Mouse (Mus musculus) CH12F3 (cell line): ENCODE measurements around the gene Sh3rf3.

Source experiments
- in situ Hi-C: fragments of 300-500 bp; cut with MboI; formaldehyde crosslinking; loops from 2 replicates; pipeline ENCODE4 v1.14.3; 2020; ENCODE audit warnings: low sequenced_read_pairs

Sh3rf3 gene

DNA sequence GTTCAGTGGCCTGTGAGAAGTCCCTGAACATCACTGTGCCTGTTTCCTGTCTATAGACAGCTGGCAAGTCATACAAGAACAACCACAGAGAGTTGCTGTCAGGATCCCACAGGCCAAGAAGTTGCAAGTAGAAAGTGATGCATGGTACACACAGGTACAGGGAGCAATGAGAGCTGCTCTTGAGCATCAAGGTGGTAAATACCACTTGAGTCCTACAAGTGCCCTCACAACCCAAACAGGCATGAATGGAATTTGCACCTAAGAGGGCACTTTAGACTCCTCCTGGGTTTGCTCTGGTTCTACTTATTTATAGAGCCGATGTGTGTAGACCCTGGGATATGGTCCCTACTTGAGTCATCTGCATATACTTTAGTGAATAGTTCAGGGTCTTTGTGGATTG is 159.0 kb downstream of the Sh3rf3 start:
- in situ Hi-C loops: no loop called here

DNA sequence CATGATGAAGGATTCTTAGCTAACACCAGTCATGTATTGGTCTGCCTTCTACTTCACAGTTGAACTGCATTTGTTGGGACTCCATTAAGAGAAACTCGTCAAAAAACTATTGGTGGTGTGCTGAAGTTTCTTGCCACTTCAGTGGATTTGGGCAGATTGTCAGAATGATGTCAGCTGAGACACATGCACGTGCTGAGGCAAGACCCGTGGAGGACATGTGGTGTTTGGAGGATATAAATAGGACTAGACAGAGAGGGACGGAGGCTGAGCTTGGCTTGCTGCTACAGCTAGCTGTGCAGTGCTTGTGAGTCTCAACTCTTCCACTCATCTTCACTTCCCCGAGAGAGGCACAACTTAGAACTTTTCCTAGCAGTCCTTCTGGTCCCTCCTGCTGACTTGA is 161.0 kb downstream of the Sh3rf3 start:
- in situ Hi-C loops: no loop called here

DNA sequence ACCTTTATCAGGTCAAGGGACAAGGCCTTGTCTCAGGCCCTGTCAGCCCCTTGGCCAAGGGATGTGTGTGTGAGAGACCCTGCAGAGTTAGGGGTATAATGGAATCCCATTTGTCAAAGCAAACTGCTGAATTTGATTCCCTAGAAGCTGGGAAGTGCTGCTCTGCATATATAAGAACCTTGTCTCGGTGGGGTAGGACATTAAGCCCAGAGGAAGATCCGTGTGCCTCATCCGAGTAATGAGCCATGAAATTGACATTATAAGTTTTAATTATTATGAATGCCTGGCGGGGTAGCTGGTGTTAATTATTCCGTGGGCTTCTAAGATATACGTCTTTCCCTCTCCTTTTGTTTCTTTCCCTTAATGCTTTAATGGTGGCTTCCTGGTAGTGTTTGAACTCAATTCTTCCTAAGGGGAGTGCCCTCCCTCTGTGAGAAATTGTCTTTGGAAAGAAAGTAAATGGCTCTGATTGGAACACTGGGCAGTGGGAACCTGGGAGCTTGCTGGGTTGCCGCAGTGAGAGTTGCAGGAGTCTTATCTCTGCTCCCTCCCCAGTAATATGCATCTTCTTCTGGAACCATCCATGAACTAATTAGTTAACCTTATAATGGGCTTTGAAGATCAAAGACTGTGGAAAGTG is 166.3 kb downstream of the Sh3rf3 start:
- in situ Hi-C loops: no loop called here

- in situ Hi-C loops: no loop called here
Observed at GRCm38 (mm10) chr10:58981674-58982329, 168.6 kb downstream of the Sh3rf3 start.

GRCm38 (mm10) chr10:58982546-58983154 is 169.5 kb downstream of the Sh3rf3 start:
- in situ Hi-C loops: no loop called here

- in situ Hi-C loops: no loop called here
Observed at GRCm38 (mm10) chr10:58991611-58992010, 178.5 kb downstream of the Sh3rf3 start.

- in situ Hi-C loops: no loop called here
Observed at GRCm38 (mm10) chr10:58994726-58995125, 181.6 kb downstream of the Sh3rf3 start.

- in situ Hi-C loops: no loop called here
Observed at GRCm38 (mm10) chr10:58995132-58995531, 182.0 kb downstream of the Sh3rf3 start.

- in situ Hi-C loops: no loop called here
Observed at GRCm38 (mm10) chr10:59002361-59002760, 189.2 kb downstream of the Sh3rf3 start.

DNA sequence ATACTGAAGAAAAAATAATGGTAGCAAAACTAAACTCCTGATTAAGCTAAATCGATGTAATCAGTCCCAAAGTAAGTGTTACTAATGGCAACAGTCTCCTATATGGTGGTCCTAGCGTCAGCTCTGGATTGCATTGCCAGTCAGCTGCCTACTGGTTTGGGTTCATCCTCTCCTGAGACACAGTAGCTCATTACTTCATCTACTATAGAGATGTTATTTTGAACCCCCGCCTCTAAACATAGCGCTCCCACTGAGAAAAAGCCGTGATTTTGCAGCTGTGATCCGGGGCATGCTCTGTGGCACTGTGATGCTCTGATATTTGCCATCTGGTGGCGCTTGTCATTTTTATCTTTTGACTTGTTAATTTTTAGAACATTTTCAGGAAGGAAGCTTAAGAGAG is 198.3 kb downstream of the Sh3rf3 start:
- in situ Hi-C loops: no loop called here

GRCm38 (mm10) chr10:59013618-59014017 is 200.5 kb downstream of the Sh3rf3 start:
- in situ Hi-C loops: no loop called here

DNA sequence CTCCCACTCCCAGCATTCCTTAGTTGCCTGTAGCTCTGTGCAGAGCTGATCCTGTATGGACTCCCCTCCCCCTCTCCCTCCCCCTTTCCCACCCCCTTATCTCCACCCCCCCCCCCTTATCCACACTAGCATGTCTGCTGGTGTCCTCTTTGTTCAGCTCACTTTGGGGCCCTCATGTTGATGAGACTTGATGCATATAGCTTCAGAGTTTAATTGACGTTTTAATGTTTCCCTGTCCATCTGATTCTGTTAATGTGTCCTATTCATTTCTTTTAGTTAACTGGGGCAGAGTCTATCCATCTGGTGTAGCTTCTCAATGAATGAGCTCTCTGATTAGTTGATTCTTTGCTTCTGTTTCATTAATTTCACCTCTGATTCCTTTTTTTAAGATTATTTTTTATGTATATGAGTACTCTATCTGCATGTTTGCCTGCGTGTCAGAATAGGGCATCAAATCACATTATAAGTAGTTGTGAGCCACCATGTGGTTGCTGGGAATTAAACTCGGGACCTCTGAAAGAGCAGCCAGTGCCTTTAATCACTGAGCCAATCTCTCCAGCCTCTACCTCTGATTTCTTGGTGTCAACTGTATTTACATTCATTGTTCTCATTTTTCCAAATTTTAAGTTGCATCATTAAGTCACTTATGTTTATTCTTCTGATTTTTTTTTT is 206.3 kb downstream of the Sh3rf3 start:
- in situ Hi-C loops: no loop called here

DNA sequence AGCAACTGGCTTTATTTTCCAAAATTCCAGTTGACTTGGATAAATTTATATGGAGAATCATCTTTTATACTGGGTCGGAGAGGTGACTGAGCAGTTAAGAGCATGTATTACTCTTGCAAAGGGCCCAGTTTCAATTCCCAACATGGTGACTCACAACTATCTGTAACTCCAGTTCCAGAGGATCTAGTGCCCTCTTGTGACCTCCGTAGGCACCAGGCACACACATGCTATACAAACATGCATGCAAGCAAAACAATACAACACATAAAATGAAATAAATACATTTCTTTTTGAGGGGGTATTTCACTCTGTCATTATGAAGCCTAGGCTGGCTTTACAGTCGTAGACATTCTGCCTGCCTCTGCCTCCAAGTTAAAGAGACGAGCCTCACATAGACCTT is 237.3 kb downstream of the Sh3rf3 start:
- in situ Hi-C loops: no loop called here

DNA sequence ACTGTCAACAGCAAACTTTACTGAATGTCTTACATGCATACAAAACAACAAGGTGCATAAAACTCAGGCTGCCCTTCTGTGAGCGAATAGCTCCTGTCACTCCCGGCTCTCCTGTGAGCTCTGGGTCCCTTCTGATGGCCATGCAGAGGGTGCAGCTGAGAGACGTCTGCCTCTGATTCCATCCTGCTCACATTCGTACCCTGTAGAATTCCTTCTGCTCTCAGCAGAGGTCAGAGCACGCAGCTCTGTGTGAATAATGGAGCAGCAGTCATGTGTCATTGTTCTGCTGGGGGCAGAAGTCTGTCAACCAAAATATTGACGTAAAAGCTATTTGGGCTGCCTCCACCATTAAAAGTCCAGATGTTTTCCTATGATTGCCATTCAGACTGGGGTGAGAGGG is 243.1 kb downstream of the Sh3rf3 start:
- in situ Hi-C loops: no loop called here

DNA sequence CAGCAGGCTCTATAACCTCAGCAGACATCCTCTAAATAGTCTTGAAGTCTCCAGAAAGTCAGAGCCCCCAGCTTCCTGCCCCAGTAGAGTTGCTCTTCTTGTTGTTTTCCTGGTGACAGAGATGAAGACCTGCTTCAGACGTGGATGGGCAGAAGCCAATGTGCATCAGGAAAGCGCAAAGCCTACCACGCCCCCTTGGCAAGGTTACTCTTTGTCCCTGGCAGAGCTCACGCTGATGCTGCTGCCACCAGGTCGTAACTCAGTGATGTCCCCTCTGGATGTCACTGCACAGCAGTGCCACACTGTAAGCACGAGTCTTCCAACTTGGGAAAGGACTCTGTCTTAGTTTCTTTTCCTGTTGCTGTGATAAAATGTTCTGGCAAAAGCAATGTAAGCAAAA is 253.6 kb downstream of the Sh3rf3 start:
- in situ Hi-C loops: no loop called here

- in situ Hi-C loops: no loop called here
Observed at GRCm38 (mm10) chr10:59072827-59073226, 259.7 kb downstream of the Sh3rf3 start.

GRCm38 (mm10) chr10:59076681-59077080 is 263.5 kb downstream of the Sh3rf3 start:
- in situ Hi-C loops: no loop called here

DNA sequence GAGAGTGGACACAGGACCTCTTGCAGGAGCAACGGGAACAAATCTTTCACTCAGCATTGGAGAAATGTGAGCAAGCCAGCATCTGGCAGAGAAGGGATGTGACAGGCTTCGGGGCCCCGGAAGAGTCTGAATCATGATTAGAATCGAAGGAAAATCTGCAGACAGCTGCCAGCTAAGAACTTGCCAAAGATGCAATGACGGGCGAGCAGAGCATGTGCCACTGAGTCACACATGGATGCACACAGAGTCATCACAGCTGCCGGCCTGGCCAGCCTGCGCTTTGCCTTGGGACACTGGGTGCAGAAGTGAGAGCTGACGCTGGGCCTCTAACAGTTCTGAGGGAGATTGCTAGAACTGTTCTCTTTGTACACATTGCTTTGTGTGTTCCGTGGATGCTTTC is 264.8 kb downstream of the Sh3rf3 start:
- in situ Hi-C loops: no loop called here

DNA sequence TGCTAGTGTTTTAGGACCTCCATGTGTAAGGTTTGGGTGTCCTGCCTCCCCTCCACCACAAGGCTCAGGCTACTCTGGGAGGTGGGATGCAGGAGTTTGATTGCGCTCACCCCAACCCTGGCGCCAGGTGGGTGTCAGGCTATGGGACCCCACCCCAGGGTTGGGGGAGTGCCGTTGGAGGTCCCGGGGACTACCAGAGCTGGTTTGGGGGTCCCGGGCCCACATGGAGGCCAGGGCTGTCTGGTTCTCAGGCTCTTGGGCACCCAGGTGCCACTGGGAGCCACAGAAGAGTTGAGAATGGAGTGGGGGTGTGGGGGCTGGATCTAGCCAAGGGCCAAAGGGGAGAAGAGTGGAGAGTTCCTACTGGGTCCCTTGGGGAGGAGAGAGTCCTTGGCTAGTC is 272.4 kb downstream of the Sh3rf3 start:
- in situ Hi-C loops: no loop called here

- in situ Hi-C loops: no loop called here
Observed at GRCm38 (mm10) chr10:59086578-59086977, 273.4 kb downstream of the Sh3rf3 start.

- in situ Hi-C loops: no loop called here
Observed at GRCm38 (mm10) chr10:59089861-59090621, 276.9 kb downstream of the Sh3rf3 start.
